Mouse (Mus musculus) adipocyte (in vitro differentiated cells): ENCODE results near the gene Taar1.

Experiments
- DNase-seq: peaks from one replicate; pipeline ENCODE4 v3.0.0-alpha.2; 2016; ENCODE audit warnings: low spot score

The Taar1 gene

DNA sequence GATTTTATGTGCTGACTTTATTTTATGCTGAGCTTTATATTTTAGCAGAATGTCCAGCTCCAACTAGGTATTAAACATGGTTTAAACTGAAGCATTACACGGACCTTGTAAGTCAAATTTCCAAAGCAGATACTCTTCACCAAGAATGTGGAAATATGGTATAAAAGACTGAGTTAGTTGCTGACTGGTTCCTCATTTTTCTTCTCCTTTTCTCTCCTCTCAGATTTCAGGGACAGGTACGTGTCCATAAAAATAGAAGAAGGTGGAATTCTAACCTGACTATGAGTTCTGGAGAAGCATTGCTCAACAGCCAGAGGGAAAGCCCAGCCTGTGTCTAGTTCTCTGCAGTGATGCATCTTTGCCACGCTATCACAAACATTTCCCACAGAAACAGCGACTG, at the start of gene Taar1:
Taar1 (plus strand) TSS at position 301 of the 400 bp plus-strand sequence.
- no peak for DNase-seq

DNA sequence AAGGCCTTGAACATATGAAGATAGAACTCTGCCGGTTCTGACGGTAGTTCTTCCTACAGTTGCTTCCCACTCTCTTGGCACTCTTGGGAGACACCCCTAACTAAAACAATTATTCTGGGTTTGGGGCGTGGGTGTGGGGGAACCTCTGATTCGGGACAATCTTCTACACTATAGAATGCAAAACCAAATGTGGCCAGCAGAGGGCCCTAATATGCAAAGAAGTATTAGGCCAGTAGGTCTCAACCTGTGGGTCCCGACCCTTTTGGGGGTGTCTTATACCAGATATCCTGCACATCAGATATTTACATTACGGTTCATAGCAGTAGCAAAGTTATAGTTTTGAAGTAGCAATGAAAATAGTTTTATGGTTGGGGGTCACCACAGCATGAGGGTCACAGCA, 39.5 kb upstream of the Taar1 start:
- peak; percentile 19 for DNase-seq

DNA sequence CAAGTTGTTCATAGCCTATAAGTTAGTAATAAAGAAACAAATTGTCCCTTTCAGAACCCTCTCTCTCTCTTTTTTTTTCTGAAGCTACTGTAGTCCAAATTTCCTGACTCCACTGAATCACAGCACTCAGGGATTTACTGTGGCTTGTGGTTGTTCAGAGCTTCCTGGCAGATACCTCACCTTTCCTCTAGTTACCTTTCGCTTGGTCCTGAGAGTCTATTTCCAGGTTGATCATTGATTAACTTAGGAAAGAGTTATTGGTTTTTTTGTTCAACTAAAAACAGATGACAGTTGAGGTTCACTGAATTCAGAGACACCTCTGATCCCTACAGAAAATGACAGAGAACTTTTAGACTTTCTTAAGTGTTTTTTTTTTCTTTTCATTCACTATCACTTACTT, 35.2 kb upstream of the Taar1 start:
- DNase-seq, result no peak

DNA sequence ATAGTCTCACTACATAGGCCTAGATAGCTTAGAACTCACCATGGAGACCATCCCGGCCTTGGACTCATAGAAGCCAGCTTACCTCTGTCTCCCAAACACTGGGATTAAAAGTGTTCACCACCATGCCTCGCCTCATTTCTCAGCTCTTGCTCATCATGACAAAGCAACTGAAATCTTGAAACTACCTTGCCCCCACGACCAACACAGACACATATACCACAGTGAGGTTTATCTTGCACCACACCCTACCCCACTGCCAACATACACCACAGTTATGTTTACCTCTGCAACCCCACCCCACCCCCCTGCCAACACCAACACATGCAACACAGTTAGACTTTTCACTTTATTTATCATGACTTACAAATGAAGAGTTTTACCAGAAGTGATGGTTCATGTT, 34.1 kb upstream of the Taar1 start:
- DNase-seq, result no peak

DNA sequence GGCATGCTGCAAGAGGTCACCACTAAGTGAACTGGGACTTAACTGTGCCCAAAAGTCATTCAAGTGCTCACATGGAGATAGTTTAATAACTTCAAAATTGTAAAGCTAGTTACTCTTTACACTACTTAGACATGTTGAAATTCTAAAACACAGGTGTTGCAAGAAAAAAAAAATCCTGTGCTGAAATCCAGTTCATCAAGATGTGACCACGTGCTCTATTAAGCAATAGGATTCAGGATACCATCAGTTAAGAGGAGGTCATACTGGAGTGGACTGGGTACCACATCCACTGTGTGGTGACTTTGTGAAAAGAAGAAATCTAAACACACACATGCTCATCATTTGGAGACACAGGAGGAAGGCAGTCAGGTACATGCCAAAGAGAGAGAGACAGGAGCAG, 27.2 kb upstream of the Taar1 start:
- no peak for DNase-seq

DNA sequence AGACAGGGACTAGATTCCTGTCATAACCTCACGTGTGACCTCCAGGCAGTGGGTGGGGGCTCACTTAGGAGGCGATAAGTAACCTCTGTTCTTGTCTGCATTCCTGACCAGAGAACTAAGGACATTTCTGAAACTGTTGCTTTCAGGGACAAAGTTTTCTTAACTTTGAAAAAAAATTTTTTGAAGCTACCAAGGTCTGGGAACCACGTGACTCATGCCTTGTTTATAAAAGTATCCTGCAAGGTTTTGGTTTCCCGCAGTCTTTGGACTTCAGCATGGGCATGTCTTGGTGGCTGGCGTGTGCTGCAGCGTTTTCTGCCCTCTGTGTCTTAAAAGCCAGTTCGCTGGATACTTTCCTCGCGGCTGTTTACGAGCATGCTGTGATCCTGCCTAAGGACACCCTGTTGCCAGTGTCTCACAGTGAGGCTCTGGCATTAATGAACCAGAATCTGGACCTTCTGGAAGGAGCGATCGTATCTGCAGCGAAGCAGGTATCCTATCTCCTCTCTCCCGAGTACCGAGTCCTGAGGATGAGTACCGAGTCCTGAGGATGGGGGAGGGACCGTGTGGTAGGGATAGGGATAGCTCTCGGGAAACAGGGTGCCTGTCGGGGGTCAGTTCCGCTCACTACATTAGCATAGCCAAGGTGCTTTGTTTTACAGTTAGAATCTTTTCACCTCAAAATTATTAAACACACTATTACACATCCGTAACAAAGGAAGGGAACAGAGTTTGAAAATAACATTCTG, 25.4 kb upstream of the Taar1 start, which contains the start of gene Vnn1:
Vnn1 (plus strand) TSS at position 88 of the 749 bp plus-strand sequence.
- no peak for DNase-seq

DNA sequence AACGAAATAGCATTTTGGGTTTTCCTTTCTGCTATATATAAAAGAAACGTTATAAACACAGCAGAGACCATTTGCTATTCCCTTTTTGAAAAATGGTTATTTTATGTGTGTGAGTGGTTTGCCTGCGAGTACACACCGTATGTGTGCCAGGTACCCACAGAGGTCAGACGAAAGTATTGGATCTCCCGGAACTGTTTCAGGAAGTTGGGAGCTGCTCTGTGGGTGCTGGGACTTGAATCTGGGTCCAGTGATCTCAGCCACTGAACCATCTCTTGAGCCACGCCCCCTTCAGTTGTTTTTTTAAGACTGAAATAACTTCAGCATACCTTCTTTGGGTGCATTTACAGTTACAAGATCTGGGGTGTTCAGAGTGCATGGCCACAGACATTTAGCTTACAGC, 24.8 kb upstream of the Taar1 start:
- no peak for DNase-seq

DNA sequence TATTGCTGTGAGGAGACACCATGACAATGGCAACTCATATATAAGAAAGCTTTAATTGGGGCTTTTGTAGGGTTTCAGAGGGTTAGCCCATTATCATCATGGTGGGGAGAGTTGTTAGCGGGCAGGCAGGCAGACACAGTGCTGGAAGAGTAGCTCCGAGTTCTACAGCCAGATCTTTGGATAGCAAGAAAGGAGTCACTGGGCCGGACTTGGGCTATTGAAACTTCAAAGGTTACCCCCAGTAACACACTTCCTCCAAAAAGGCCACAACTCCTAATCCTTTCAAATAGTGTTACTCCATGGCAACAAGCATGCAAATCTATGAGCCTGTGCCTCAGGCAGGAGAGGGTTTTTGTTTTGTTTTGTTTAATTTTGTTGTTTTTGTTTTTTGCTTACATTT, 19.0 kb upstream of the Taar1 start:
- DNase-seq, result no peak

DNA sequence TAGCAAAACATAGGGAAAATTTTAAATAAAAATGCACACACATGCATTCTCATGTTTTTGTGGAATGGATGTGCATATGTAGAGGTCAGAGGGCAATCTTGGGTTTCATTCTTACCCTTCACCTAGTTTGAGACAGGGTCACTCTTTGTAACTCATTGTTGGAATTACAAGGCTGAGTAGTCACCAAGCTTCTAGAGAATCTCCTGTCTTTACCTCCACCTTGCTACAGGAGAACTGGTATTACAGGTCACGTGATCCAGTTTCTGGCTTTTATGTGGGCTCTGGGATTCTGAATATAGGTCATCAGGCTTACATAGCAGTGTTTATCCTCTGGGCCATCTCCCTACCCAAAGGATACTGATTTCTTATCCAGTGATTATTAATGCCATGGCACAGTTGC, 14.5 kb upstream of the Taar1 start:
- no peak for DNase-seq

DNA sequence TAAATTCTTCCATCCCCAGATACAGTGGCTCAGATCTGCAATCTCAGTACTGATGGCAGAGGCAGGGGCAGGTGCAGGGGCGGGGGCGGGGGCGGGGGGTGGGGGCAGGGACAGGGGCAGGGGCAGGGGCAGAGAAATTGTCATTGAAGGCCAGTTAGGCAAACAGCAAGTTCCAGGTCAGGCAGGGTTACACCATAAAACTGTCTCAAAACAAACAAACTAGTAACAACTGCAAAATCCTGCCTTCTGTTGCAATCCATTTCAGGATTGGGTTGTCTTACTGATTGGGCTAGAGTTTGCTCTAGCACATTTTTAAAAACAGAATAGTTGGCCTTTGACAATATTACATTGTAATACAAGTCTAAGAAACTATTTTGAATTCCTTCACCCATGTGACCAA, 2.3 kb downstream of the Taar1 start:
- DNase-seq, result peak; percentile 73

DNA sequence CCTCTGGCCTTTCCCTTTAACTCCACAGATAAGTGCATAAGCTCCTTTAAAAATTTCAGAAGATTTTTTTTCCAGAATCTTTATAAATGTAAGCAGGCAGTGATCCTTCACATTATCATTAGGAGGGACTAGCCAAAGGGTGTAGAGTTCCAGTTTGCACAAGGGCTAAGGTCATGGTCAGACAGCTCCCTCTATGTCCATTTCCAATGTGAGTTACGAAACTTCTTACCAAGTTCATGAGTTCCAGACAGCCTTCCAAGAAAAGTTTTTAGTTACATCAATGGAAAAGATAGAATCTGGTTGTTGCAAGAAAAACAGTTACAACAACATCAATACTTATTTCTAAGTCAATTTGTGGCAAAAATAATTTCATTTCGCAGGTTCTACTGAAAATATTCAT, 3.8 kb downstream of the Taar1 start:
- DNase-seq, result peak; percentile 60

DNA sequence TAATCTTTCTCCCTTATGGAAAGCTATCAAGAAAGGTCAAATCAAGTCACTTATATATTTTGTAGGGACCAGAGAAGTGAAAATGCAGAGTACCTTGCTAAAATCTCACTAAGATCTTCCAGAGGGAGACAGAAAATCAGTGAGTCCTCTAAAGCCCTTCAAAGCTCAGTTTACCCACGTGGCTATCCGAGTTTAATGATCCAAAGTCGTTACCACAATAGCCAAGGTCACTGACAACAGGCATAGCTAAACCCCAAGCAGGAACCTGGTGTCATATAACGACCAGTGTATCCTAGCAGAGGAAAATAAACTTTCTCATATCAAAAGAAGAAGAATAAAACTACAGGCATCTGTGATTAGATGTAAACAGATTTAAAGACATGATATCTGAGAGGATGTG, 17.5 kb downstream of the Taar1 start:
- no peak for DNase-seq

DNA sequence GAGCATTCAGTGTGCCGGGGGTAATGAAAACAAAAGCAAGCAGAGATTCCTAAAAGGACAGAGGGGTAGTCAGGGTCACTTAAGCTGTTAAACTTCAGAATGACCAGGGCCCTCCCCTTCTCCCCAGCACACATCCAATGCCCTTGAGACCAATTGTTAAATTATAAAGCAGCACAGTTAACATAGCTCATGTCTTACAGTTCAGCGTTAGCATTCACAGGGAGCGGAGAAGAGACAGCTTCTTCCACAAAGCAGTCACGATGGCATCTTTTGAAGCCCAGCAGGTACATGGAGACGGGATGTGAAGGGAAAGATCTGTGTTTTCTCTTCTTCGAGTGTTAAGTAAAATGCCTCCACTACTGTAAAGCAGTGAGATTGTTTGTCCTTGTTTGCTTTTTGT, 18.2 kb downstream of the Taar1 start, which contains the start of gene Taar2:
Taar2 (plus strand) TSS at position 261 of the 400 bp plus-strand sequence.
- no peak for DNase-seq

DNA sequence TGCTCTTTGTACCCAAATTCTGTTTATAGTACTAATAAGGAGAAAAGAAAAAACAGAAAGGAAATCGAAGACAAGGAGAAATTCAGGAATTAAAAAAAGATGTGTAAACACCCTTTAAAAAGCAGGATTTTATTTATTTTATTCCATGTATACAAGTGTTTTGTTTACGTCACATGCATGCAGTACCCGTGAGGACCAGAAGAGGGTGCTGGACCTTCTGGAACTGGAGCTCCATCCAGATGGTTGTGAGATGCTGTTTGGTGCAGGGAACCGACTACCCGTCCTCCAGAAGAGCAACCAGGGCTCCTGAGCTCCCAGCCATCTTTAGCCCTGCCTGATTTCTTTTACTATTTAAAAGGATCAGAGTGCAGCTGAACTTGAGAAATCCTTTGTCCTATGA, 22.3 kb downstream of the Taar1 start:
- no peak for DNase-seq

DNA sequence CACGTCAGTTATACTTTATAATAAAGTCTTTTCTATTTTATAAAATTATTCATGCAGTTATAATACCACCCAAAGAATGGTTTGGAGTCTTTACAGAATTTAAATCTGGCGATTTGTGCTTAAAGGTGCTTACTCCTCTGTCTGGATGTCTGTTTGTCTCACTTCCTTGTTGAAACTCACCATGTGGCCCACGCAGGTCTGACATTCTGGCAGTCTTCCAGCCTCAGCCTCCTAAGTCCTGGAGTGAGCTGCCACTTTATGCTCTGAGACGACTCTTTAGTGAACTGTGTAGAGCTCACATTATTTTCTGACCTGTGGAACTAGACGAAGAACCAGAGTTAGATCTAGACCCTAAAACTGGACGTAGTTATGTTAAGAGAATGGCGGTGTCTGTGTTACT, 27.9 kb downstream of the Taar1 start:
- no peak for DNase-seq

DNA sequence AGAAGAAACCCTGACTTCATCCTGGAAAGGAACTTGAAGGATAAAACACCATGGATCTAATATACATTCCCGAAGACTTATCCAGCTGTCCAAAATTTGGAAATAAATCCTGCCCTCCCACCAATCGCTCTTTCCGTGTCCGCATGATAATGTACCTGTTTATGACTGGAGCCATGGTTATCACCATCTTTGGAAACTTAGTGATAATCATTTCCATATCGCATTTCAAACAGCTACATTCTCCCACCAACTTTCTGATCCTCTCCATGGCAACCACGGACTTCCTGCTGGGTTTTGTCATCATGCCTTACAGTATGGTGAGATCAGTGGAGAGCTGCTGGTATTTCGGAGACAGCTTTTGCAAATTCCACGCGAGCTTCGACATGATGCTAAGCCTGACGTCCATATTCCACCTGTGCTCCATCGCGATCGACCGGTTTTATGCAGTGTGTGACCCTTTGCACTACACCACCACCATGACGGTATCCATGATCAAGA, 29.4 kb downstream of the Taar1 start, which contains the start of gene Taar3:
Taar3 (plus strand) TSS at position 51 of the 498 bp plus-strand sequence.
- no peak for DNase-seq

DNA sequence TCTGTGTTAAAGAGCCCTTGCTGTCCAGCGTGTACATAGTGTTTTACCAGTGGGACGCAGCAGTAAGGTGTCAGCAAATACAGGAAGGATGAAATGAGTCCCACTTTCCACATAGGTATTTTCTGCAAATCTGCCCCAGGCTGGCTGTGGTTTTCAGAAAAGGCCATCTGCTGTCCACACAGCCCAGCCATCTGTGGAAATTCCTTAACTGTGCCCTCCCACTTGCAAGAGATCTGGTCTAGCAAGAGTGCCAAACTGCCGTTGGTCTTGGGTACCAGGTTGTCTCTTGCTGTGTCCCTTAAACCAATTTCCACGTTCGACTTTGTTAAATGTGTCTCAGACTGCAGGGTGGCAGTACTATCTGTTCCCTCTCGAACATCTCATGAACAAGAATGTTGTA, 31.6 kb downstream of the Taar1 start:
- DNase-seq, result no peak

DNA sequence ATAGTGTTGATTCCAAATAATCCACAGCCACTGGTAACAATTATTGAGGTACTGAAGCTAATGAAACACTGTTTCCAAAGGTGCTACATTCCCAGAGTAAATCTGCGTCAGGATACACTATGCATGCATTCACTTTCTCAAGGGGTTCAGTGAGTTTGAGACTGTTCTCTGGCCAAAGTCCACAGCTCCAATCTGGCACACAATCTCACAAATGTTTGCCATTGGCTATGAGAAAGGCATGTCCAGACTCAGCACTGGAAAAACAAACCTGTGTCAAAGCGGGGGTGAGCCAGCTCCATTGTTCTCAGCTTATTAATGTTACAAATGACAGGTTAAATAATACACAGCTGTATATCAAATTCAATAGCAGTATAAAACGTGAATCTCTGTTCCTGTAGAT, 38.9 kb downstream of the Taar1 start:
- DNase-seq, result no peak

DNA sequence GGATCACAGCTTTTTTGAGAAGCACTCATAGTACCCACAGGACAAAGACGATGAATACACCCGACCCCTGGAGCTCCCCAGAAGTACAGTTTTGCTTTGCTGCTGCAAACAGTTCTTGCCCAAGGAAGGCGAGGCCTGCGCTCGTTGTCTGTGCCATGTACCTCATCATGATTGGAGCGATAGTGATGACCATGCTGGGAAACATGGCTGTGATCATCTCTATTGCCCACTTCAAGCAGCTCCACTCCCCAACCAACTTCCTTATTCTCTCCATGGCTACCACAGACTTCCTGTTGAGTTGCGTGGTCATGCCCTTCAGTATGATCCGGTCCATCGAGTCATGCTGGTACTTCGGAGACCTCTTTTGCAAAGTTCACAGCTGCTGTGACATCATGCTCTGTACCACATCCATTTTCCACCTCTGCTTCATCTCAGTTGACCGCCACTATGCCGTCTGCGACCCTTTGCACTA, 40.3 kb downstream of the Taar1 start, which contains the start of gene Taar4:
Taar4 (plus strand) TSS at position 51 of the 472 bp plus-strand sequence.
- no peak for DNase-seq

DNA sequence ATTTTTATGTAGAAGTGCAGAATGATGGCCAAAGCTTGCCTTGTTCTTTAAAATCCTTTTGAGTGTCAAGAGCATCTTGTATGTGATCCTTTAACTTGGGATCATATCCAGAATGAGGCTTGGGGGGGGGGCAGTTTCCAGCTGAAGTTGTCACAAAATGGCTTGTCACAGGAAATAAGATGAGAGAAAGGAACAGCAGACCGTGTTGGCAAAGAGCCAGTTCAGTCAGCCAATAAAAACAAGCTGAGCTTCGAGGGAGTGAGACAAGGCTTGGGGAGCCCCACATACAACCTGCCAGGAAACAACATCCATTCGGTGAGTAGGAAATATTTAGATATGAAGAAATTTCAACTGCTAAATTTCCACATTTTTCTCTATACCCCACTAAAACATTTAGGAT, 43.3 kb downstream of the Taar1 start:
- no peak for DNase-seq

DNA sequence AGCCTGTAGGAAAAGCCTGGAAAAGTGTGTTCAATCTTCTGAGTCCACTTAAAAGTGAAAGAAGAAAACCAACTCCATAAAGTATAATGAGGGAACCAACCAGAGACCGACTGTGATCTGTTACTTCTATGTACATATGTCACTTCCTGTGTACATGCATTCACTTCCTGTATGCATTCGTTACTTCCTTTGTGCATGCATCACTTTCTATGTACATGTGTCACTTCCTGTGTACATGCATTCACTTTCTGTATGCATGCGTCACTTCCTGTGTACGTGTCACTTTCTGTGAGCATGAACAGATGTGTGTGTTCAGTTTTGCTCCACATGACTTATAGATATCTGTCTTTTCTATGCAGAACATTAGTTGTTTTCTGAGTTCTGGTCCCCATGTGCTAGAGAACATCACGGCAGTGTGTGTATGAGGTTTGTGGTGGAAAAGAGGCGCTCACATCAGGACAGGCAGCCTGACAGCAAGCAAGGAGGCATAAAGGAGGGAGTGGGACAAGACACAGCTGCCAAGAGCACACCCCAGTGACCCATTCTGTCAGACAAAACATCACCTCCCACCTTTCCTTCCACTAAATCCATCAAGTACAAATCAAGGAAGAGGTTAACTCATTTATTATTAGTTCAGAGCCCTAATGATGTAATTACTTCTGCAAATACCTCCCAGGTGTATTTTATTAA, 44.9 kb downstream of the Taar1 start:
- no peak for DNase-seq

DNA sequence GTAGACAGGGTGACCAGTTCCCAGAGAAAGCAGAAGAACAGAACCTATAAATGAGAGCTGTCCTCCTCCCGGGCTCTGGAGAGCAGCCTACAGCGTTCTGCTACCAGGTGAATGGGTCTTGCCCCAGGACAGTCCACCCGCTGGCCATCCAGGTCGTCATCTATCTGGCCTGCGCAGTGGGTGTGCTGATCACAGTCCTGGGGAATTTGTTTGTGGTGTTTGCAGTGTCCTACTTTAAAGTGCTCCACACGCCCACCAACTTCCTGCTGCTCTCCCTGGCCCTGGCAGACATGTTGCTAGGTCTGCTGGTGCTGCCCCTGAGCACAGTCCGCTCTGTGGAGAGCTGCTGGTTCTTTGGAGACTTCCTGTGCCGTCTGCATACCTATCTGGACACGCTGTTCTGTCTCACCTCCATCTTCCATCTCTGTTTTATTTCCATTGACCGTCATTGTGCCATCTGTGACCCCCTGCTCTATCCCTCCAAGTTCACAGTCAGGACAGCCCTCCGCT, 50.6 kb downstream of the Taar1 start, which contains the start of gene Taar5:
Taar5 (plus strand) TSS at position 51 of the 510 bp plus-strand sequence.
- no peak for DNase-seq
